Mouse (Mus musculus): Measurements from ENCODE around the gene Fam53b. TPM values are rescaled to one million over a fixed set of nuclear protein-coding genes. Genes with fewer than 3 reads are reported as not detected.
A peak's percentile ranks its signal among the peaks of the same experiment; 100 is the strongest.

Gene Fam53b
- polyA plus RNA-seq, 1 experiment from 2014 or later = 31.1 TPM

DNA sequence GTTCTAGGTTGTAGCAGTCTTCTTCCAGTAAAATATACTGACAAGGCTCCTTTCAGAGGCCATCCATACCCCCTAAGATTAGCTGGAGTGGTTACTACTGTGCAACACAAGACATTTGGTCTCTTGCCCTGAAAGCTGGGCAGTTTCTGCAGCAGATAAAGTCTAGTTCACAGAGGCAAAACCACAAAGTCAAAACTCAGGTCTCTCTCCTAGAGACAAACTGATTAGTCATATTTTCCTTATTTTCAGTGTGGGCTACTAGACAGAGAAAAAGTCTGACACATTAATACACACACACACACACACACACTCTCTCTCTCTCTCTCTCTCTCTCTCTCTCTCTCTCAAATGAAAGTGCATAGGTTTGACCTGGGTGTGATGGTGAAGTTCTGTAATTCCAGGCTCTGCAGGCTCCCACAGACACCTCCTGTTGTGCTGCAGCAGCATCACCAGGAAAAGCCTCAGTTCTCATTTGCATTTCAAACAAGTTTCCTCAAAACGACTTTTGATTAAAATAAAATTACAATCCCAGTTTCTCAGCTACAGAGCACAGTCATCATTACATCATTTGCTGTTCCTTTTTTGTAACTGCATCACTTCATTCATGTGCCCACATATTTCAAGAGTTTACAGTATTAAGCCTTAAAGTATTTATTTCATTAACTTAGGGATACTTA lies 10.8 kb upstream of the Fam53b start:
- Histone ChIP-seq H3K4me2 (no peak overlapping the region), H3K4me3 (no peak overlapping the region), H3K9ac (no peak overlapping the region), H3K27me3 (no peaks in the 10 kb centered on the region), H3K27ac (peak overlapping the region; percentile 31; the same call in 1 of the 2 replicates), H3K36me3 (ENCODE audit: poor library complexity, severe bottlenecking) (peaks cover 28% of the 10 kb centered on the region), H3K4me1 (peaks cover 42% of the 10 kb centered on the region), H3K9me3 (replicated peaks) (no peaks in the 10 kb centered on the region)
- WGBS = 10% methylated on average over 1 of the region's 1 CpGs
- ATAC-seq = no peak

DNA sequence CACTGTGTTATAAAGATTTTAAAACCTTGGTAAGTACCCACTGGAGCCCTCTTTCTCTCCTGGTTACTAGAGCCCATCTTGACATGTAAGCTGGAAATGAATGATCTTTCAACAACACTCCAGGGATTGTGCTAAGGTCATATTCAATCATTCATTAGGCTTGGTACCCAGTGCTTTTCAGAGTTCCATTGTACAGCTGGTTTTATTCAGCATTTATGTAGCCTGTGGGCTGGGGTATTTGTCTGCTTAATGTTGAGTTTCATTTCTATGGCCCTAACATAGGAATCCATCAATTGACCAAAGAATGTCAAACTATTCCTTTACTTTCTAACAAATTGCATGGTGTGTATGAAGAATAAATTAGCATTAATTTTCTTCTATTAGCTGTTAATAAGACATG lies 10.1 kb upstream of the Fam53b start:
- no peaks in the 10 kb centered on the region for H3K27me3 ChIP-seq
- H3K4me3 ChIP-seq = no peak overlapping the region
- peaks cover 42% of the 10 kb centered on the region for H3K4me1 ChIP-seq
- H3K9me3 ChIP-seq (replicated peaks) = no peaks in the 10 kb centered on the region
- no peak overlapping the region for H3K9ac ChIP-seq
- no peak for ATAC-seq
- H3K27ac ChIP-seq = no peak overlapping the region
- no peak overlapping the region for H3K4me2 ChIP-seq
- peaks cover 28% of the 10 kb centered on the region for H3K36me3 ChIP-seq (ENCODE audit: poor library complexity, severe bottlenecking)

DNA sequence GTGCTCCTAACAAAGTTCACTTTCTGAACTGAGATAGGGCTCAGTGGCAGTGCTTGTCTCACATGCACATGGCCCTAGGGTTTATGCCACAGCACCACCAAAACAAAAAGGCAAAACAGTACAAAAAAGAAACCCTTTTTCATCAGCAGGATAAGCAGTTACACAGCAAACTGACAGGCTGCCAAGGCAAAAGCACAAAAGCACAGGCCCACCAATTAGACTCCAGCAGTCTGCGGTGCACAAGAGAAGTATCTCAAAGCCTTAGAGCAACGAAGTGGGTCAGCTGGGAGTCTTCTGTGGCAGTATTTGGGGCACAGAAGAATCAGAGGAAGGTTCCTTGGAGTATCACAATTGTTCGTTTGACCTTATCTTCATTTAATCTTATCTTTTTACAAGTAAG lies 7.0 kb upstream of the Fam53b start:
- peaks cover 5% of the 10 kb centered on the region for H3K36me3 ChIP-seq (ENCODE audit: poor library complexity, severe bottlenecking)
- WGBS = 32% methylated on average over 3 of the region's 3 CpGs
- no peaks in the 10 kb centered on the region for H3K9me3 ChIP-seq (replicated peaks)
- 0 out of 2 replicates have a peak overlapping the region, but pooled peaks have one; percentile 12 for H3K9ac ChIP-seq
- H3K27ac ChIP-seq = peak overlapping the region; percentile 31; the same call in 1 of the 2 replicates
- H3K4me2 ChIP-seq = no peak overlapping the region
- ATAC-seq = peak; percentile 36; the same call in 1 of the 2 replicates
- peaks cover 51% of the 10 kb centered on the region for H3K4me1 ChIP-seq
- H3K27me3 ChIP-seq = no peaks in the 10 kb centered on the region
- no peak overlapping the region for H3K4me3 ChIP-seq

DNA sequence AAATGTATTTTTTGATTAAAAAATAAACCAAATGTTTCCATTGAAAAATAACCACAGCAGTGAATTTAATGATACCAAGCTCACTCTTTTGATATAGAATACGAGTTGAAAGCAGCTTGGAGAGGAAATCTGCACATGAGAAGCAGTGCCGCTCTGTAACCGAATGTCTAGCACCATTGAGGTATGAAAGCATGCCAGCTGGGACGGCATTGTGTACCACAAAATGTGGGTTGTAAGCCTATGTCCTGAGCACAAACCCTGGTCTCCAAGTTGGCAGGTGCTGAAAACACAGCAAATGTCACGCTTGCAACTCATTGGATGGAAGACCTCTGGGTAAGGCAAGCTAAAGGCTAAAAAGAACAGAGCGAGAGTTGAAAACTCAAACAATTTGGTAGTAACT lies 3.4 kb upstream of the Fam53b start:
- no peaks in the 10 kb centered on the region for H3K36me3 ChIP-seq (ENCODE audit: poor library complexity, severe bottlenecking)
- peaks cover 43% of the 10 kb centered on the region for H3K4me1 ChIP-seq
- no peak overlapping the region for H3K4me3 ChIP-seq
- H3K9ac ChIP-seq = no peak overlapping the region
- no peak overlapping the region for H3K4me2 ChIP-seq
- ATAC-seq = no peak
- WGBS = 58% methylated on average over 6 of the region's 6 CpGs
- no peak overlapping the region for H3K27ac ChIP-seq
- no peaks in the 10 kb centered on the region for H3K9me3 ChIP-seq (replicated peaks)
- no peaks in the 10 kb centered on the region for H3K27me3 ChIP-seq

DNA sequence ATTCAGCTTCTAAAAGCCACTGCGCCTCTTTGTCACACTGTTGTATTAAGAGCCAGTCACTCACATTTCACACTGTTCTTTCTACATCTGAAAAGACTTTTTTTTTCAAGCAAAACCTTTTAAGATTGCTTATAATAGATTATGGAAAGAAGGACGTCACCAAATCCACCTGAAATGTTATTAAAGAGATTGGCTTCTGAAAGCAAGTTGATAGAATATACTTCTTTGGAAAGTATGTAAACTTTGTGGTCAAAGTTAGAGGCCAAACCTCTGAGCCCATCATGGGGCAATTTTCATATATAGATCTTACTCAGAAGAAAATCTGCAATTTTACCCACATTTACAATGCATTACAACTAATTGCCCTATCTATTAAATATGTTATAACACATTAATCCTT lies 2.8 kb upstream of the Fam53b start:
- 33% methylated on average over 2 of the region's 2 CpGs for WGBS

DNA sequence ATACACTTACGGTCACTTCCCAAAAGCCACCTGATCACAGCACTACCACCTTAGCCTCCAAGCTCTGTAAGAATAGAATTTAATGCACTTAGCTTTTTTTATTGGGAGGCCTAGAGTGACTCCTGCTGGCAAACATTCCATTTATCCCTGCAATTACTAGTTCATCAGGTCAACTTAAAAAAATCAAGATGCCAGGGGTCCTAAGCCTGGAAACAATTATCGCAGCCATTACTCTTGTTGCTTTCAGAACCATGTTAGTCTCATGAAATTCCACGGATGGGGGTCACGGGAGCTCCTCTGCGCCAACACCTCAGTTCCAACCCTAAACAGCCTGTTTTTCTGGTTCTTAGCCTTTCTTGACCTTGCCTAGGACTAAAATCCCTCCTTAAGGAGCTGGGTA lies 1.4 kb upstream of the Fam53b start:
- no peak overlapping the region for H3K4me2 ChIP-seq
- 83% methylated on average over 5 of the region's 5 CpGs for WGBS
- H3K27me3 ChIP-seq = no peaks in the 10 kb centered on the region
- no peak overlapping the region for H3K27ac ChIP-seq
- H3K9ac ChIP-seq = 0 out of 2 replicates have a peak overlapping the region, but pooled peaks have one; percentile 7
- H3K9me3 ChIP-seq (replicated peaks) = no peaks in the 10 kb centered on the region
- H3K36me3 ChIP-seq (ENCODE audit: poor library complexity, severe bottlenecking) = no peaks in the 10 kb centered on the region
- ATAC-seq = no peak
- H3K4me1 ChIP-seq = peaks cover 50% of the 10 kb centered on the region
- H3K4me3 ChIP-seq = no peak overlapping the region

More for the DNA sequence above, 2.8 kb upstream of the Fam53b start:
- H3K27ac ChIP-seq = 0 out of 2 replicates have a peak overlapping the region, but pooled peaks have one; percentile 14
- H3K9ac ChIP-seq = no peak overlapping the region
- no peak overlapping the region for H3K4me2 ChIP-seq
- H3K4me1 ChIP-seq = peaks cover 48% of the 10 kb centered on the region
- H3K4me3 ChIP-seq = no peak overlapping the region
- no peaks in the 10 kb centered on the region for H3K9me3 ChIP-seq (replicated peaks)
- no peaks in the 10 kb centered on the region for H3K36me3 ChIP-seq (ENCODE audit: poor library complexity, severe bottlenecking)
- no peak for ATAC-seq
- no peaks in the 10 kb centered on the region for H3K27me3 ChIP-seq

DNA sequence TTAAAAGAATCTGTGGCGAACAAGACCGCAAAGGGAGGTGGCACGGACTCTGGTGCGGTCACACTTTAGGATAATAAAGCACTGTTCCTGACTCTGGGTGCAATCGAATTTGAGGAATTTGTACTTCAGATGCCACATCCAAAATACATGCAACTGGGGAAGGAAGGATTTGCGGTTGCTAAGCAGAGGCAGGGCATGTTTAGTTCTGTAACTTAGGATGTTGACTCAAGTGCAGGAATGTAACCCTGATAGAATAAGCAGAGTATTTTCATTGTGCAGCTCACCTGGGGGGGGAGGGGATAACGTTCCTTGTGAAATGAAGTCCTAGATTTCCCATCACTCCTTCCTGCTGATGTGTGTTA lies 384 bp upstream of the Fam53b start:
- Histone ChIP-seq H3K9me3 (replicated peaks) (no peaks in the 10 kb centered on the region), H3K4me1 (peaks cover 58% of the 10 kb centered on the region), H3K4me3 (peak overlapping the region; percentile 77), H3K27ac (peak overlapping the region; percentile 95), H3K27me3 (no peaks in the 10 kb centered on the region), H3K4me2 (peak overlapping the region; percentile 72), H3K9ac (peak overlapping the region; percentile 92), H3K36me3 (ENCODE audit: poor library complexity, severe bottlenecking) (no peaks in the 10 kb centered on the region)
- under 1% methylated on average over 7 of the region's 7 CpGs for WGBS
- no peak for ATAC-seq

DNA sequence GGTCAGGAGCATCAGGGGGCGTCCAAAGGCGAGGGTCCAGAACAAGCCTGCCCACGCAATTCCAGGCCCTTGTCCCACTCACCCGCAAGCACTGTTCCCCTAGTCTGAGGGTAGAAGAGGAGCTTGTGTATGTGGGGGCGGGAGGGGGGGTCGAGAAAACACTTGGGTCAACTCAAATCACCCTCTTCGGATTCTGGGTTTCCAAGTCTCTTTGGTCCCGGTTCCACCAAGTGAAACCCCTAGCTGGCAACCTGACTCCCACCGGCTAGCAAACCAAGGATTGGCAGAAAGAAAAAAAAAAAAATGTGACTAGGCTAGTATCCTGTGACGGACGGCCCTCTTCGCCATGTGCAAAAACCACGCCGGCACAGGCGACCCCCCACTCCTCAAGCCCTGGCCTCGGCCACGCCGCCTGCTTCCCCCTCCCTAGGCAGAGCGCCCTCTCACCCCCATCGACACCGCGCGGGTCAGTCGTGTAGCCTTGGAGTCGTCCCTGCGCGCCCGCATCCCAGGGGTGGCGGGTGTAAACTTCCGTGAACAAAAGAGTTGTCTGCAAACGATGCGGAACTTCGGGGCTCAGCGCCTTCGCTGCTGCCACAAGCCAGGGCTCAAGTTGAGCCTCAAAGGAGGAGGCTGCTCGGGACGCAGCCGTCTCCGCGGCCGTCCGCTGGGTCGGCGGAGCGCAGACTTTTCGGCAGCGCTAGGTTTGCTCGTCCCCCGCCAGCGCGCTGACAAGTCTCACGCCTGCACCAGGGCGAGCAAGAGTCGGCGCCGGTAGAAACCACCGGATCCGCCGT lies 869 bp downstream of the Fam53b start:
- WGBS = under 1% methylated on average over 58 of the region's 59 CpGs
- no peaks in the 10 kb centered on the region for H3K9me3 ChIP-seq (replicated peaks)
- ATAC-seq = peak; percentile 25

DNA sequence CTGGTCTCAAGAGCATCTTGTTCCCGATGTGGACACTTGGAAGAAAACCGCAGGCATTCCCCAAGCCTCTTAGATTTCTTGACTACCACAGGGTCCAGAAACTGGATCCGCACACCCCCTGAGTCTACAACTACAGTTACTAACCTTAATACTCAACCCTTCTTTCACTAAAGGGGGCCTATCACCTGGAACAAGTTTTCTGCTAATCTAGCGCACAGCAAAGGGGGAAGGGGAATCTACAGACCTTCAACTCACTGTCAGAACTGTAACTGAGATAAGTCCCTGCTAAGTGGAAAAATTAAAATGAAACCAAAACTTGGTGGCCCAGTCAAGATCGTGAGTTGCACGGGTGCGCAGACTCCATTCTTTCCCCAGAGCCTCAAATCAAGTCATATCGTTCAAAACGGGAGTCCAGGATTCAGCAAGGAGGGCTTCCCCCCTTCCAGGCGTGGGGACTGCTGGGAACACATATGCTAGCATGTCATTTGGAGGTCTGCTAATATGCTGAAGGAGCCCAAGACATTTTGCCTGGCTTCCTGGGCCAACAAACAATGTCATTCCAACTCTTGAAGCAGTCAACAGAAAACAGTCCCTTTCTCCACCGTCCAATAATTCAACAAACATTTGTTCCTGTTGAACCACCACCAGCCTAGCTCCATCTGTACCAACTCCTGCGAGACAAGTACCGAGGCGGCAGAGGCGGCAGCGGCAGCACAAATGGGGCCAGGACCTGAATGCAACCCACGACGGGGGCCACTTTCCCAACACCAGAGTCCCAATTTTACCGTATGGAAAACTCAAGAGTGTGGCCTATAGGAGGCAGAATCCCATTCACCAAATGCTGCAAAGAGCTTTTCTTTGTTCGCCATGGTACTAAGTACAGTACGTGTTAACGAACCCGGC lies 1.7 kb downstream of the Fam53b start:
- WGBS = 10% methylated on average over 23 of the region's 23 CpGs

More for the DNA sequence above, 869 bp downstream of the Fam53b start:
- Histone ChIP-seq H3K4me3 (peak overlapping the region; percentile 77), H3K27me3 (no peaks in the 10 kb centered on the region), H3K4me2 (peak overlapping the region; percentile 72), H3K27ac (peak overlapping the region; percentile 95), H3K36me3 (ENCODE audit: poor library complexity, severe bottlenecking) (no peaks in the 10 kb centered on the region), H3K4me1 (peaks cover 71% of the 10 kb centered on the region), H3K9ac (peak overlapping the region; percentile 92)

DNA sequence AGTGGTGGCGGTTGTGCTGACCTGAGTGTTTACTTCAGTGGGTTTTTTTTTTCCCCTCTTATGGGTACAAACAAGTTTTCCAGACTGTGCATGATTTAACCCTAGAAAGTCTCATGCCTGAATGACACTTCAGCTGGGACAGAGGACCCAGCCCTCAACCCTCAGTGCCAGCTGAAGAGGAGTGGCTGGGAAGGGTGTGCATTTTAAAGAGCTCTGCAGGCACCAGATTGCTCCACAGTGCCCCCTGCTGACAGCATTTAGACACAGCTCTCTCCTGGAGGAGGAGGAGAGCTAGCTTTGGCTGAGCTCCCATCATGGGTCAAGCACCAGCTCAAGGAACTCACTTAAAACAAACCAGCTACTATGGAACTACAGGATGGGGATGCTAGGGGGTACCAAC lies 2.8 kb downstream of the Fam53b start:
- Histone ChIP-seq H3K9ac (no peak overlapping the region), H3K27ac (peak overlapping the region; percentile 92), H3K27me3 (no peaks in the 10 kb centered on the region), H3K9me3 (replicated peaks) (no peaks in the 10 kb centered on the region), H3K4me3 (peak overlapping the region; percentile 77), H3K4me1 (peaks cover 83% of the 10 kb centered on the region), H3K36me3 (ENCODE audit: poor library complexity, severe bottlenecking) (no peaks in the 10 kb centered on the region), H3K4me2 (peak overlapping the region; percentile 72)
- 37% methylated on average over 1 of the region's 1 CpGs for WGBS
- peak; percentile 39 for ATAC-seq

More for the DNA sequence above, 1.7 kb downstream of the Fam53b start:
- H3K9ac ChIP-seq = peak overlapping the region; percentile 92
- H3K9me3 ChIP-seq (replicated peaks) = no peaks in the 10 kb centered on the region
- ATAC-seq = no peak
- peak overlapping the region; percentile 77 for H3K4me3 ChIP-seq
- H3K36me3 ChIP-seq (ENCODE audit: poor library complexity, severe bottlenecking) = no peaks in the 10 kb centered on the region
- H3K27ac ChIP-seq = peak overlapping the region; percentile 95
- H3K4me1 ChIP-seq = peaks cover 79% of the 10 kb centered on the region
- no peaks in the 10 kb centered on the region for H3K27me3 ChIP-seq
- H3K4me2 ChIP-seq = peak overlapping the region; percentile 72

DNA sequence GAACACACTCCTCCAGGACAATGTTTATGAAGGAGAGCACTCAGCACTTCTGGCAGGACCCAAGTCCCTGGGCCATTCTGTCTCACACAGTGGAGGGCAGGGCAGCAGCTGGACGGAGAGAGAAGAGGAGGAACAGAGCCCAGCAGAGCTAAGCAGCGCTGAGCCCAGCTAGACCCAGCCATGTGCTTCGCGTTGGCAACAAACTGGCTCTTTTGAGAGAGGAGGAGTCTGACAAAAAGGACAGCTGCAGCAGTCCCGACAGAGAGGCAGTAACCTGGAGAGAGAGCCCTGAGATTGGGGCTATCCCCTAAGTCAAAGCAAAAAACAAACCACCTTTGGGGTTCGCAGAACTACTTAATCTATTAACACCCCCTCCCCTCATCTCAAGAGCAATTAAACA lies 3.3 kb downstream of the Fam53b start:
- Histone ChIP-seq H3K27ac (peak overlapping the region; percentile 92), H3K36me3 (ENCODE audit: poor library complexity, severe bottlenecking) (no peaks in the 10 kb centered on the region), H3K9me3 (replicated peaks) (no peaks in the 10 kb centered on the region), H3K4me3 (peak overlapping the region; percentile 9; the same call in 1 of the 2 replicates), H3K9ac (peak overlapping the region; percentile 17; the same call in 1 of the 2 replicates), H3K4me2 (peak overlapping the region; percentile 72), H3K27me3 (no peaks in the 10 kb centered on the region), H3K4me1 (peaks cover 83% of the 10 kb centered on the region)
- peak; percentile 40 for ATAC-seq
- 12% methylated on average over 6 of the region's 6 CpGs for WGBS

Measured in forebrain, embryonic 13.5 days (tissue).